Mouse (Mus musculus) hematopoietic multipotent progenitor cell, adult 10-12 weeks (in vitro differentiated cells): ENCODE measurements around the gene Vmn1r209. TPM values are rescaled to one million over a fixed set of nuclear protein-coding genes. Genes with fewer than 3 reads are reported as not detected.

ENCODE experiments used
- polyA plus RNA-seq: library from polyadenylated mRNA; stranded (reverse); fragments of >175 nt; gene quantifications from 2 replicates; pipeline ENCODE4 v1.2.3, GENCODE M21; 2012; ENCODE audit warnings: low replicate concordance

Gene Vmn1r209
- not detected in 2 replicates for polyA plus RNA-seq

GRCm38 (mm10) chr13:22809582-22809981 lies at the start of gene Vmn1r209:
Gene Vmn1r209 (minus strand): TSS chr13:22809682.

GRCm38 (mm10) chr13:22857461-22857860 lies 48.0 kb upstream of the Vmn1r209 start, which contains the start of gene Vmn1r211:
Gene Vmn1r211 (minus strand): TSS chr13:22857561.

DNA sequence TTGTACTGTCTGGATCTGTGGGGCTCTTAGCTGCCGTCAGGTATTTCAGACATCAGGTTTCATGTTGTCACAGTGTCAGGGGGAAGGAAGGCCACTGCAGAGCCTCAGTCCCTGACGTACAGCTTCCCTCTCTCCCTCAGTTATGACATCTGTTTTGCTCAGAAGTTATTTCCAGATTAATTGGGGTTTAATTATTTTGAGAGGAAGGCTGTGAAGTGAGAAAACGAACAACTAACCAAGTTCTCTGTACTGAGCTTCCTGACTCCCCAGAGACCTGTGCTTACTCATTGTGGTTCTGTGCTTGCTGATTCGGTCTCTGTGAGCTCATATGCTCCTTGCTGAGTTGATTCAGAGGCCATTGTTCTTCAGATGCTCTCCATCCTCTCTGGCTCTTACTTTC lies 21.8 kb upstream of the Vmn1r209 start, which contains the start of gene Vmn1r210:
Gene Vmn1r210 (minus strand): TSS at position 101 of the 400 bp plus-strand sequence.

DNA sequence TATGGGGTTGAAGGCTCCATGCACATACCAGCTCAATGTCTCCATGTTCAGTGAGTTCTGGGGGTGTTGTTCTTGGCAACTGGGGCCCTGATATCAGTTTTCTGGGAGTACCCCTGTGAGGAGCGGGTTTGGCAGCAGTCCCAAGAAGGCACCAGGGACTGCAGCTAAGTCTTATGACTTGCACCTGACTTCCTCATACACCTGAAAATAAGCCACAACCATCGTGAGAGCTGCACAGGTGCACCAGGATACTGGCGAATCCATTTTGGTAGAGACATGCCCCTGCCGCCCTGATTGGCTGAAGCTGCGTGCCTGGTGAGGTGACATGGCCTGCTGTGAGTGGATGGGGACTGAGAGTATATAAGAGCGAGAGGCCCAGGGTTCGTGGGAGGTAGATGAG lies 32.2 kb downstream of the Vmn1r209 start, which contains the start of gene Vmn1r208:
Gene Vmn1r208 (minus strand): TSS at position 101 of the 400 bp plus-strand sequence.

Other genes with a start within 250 kb of the Vmn1r209 start
- not detected in 2 replicates for gene Vmn1r205, start 216.7 kb downstream of the Vmn1r209 start, polyA plus RNA-seq
- not detected in 2 replicates for gene Vmn1r206, start 185.4 kb downstream of the Vmn1r209 start, polyA plus RNA-seq
- gene Vmn1r207-ps, start 80.1 kb downstream of the Vmn1r209 start, polyA plus RNA-seq: not detected in 2 replicates
- not detected in 2 replicates for gene Vmn1r208, start 32.3 kb downstream of the Vmn1r209 start, polyA plus RNA-seq
- gene Vmn1r210, start 21.7 kb upstream of the Vmn1r209 start, polyA plus RNA-seq: not detected in 2 replicates
- gene Vmn1r211, start 47.9 kb upstream of the Vmn1r209 start, polyA plus RNA-seq: not detected in 2 replicates
- not detected in 2 replicates for gene Vmn1r212, start 74.5 kb upstream of the Vmn1r209 start, polyA plus RNA-seq
- not detected in 2 replicates for gene Vmn1r213, start 198.0 kb upstream of the Vmn1r209 start, polyA plus RNA-seq
- gene Vmn1r214, start 220.7 kb upstream of the Vmn1r209 start, polyA plus RNA-seq: not detected in 2 replicates